Mouse (Mus musculus): ENCODE measurements around the gene Kdm3a. TPM values are rescaled to one million over a fixed set of nuclear protein-coding genes. Genes with fewer than 3 reads are reported as not detected.

Gene Kdm3a
- total RNA-seq, 1 experiment: 124 TPM

GRCm38 (mm10) chr6:71543686-71544499 lies 88.9 kb downstream of the Kdm3a start, which contains the start of gene Chmp3:
TSS of gene Chmp3 (plus strand) at chr6:71543797.
- H3K4me3 ChIP-seq (ENCODE audit: insufficient read depth in 1 of 2, low read depth in 1 of 2, low read length in 2 of 2, poor library complexity in 1 of 2, severe bottlenecking in 1 of 2): peak within 1 kb of the TSS; percentile 83 to 84
- peaks cover 0 to 4% of the 10 kb centered on the region in 2 experiments; a peak in 1 of 4 replicates for H3K4me1 ChIP-seq (ENCODE audit: control insufficient read depth in 2 of 2, insufficient read depth in 2 of 2, low read length in 2 of 2, poor library complexity in 1 of 2)
- peak within 1 kb of the TSS; percentile 99 for H3K9ac ChIP-seq (ENCODE audit: insufficient read depth, low read depth, low read length, poor library complexity, severe bottlenecking)
- peak within 1 kb of the TSS; percentile 96 for H3K27ac ChIP-seq (ENCODE audit: insufficient read depth, low read depth, low read length, poor library complexity, severe bottlenecking)
- TF ChIP-seq MAFK (IDR thresholded peaks at IDR 0.05; ENCODE audit: insufficient read depth, low read depth, low read length) (no peak), HCFC1 (IDR thresholded peaks at IDR 0.05; ENCODE audit: borderline replicate concordance, insufficient read depth, low read length) (peak; percentile 43; the same call in 1 of the 2 replicates)
- in situ Hi-C loops (cut with MboI; ENCODE audit: low sequenced_read_pairs in 2 of 2, unreplicated experiment in 2 of 2): no loop called here
- no peaks in the 10 kb centered on the region for H3K9me3 ChIP-seq (ENCODE audit: control insufficient read depth, insufficient read depth, low read depth, low read length)
- H3K36me3 ChIP-seq (ENCODE audit: control insufficient read depth, insufficient read depth, low read length, poor library complexity, severe bottlenecking): no peaks in the 10 kb centered on the region
- peak; percentile 88 for DNase-seq (ENCODE audit: low read depth, low spot score)

Other genes starting within 250 kb of the Kdm3a start
- gene Rmnd5a, start 192.4 kb downstream of the Kdm3a start, total RNA-seq (2012; rRNA removed): 44.6 and 52.3 TPM in 2 replicates
- gene Rnf103, start 139.1 kb downstream of the Kdm3a start, total RNA-seq (2012; rRNA removed): 4.7 and 7.3 TPM in 2 replicates
- gene Chmp3, start 89.2 kb downstream of the Kdm3a start, total RNA-seq (2012; rRNA removed): 42.6 and 55.8 TPM in 2 replicates
- 6.9 and 8.9 TPM in 2 replicates for gene Reep1, start 74.6 kb upstream of the Kdm3a start, total RNA-seq (2012; rRNA removed)
- 27.4 and 34.0 TPM in 2 replicates for gene Mrpl35, start 194.0 kb upstream of the Kdm3a start, total RNA-seq (2012; rRNA removed)
- 166 and 181 TPM in 2 replicates for gene Immt, start 198.3 kb upstream of the Kdm3a start, total RNA-seq (2012; rRNA removed)

Measured in ES-E14 (cell line).